In the genomic region with DNA sequence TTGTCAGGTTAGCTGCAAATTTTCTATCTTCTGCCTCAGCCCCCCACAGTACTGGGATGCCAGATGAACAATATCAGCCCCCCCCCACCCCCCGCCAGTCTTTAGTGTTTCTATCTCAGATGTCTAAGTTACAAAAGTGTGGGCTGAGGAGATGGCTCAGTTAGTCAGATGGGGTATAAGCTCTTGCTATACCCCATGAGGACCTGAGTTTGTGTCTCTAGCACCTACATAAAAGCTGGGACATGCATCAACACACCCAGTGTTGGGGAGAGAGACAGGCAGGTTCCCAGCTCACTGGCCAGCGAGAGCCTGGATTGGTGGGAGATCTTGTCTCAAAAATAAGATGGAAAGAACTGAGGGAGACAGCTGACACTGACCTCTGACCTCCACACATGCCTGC, we compare ENCODE assay signal across 36 mouse cellular contexts. TPM values are rescaled to one million over a fixed set of nuclear protein-coding genes. Genes with fewer than 3 reads are reported as not detected.
"Had no signal": no experiment of that assay in that cellular context is flagged by ENCODE, and none has a peak within 500 bp of the region (broad histone marks: within the 10 kb centered on the region; RNA-seq: fewer than 3 reads in every experiment).

No protein-coding gene starts in this region.

- H3K27me3 ChIP-seq: embryonic facial prominence, embryonic 12.5 days; embryonic facial prominence, embryonic 13.5 days; embryonic facial prominence, embryonic 15.5 days had no signal

- H3K9ac ChIP-seq: embryonic facial prominence, embryonic 12.5 days; embryonic facial prominence, embryonic 13.5 days; embryonic facial prominence, embryonic 15.5 days; forebrain, embryonic 12.5 days; forebrain, embryonic 13.5 days; forebrain, embryonic 15.5 days; forebrain, postnatal 0 days had no signal

- H3K4me2 ChIP-seq: embryonic facial prominence, embryonic 12.5 days; embryonic facial prominence, embryonic 13.5 days; embryonic facial prominence, embryonic 15.5 days; forebrain, embryonic 12.5 days; forebrain, embryonic 13.5 days; forebrain, embryonic 15.5 days had no signal

- ATAC-seq: forebrain, embryonic 13.5 days; forebrain, embryonic 14.5 days; forebrain, embryonic 15.5 days; forebrain, embryonic 16.5 days; forebrain, postnatal 0 days had no signal

- DNase-seq: cerebellum, adult 2 months; cerebellum, adult 8-10 months; cerebellum, adult 9-10 months; cerebellum, adult 9-11 months; cerebellum, postnatal 10 days; cerebellum, postnatal 14 days; cerebellum, postnatal 25 days; cerebellum, postnatal 36 days; embryo, embryonic 11 days; forebrain, postnatal 0 days; gastrocnemius, adult 2 months; gastrocnemius, postnatal 10 days; gastrocnemius, postnatal 14 days; gastrocnemius, postnatal 25 days; gastrocnemius, postnatal 36 days; heart, adult 18-20 months; heart, adult 2 months had no signal

- H3K9me3 ChIP-seq: embryonic facial prominence, embryonic 10.5 days; embryonic facial prominence, embryonic 12.5 days; embryonic facial prominence, embryonic 13.5 days; embryonic facial prominence, embryonic 15.5 days; forebrain, embryonic 12.5 days; forebrain, embryonic 15.5 days had no signal

- H3K36me3 ChIP-seq: embryonic facial prominence, embryonic 10.5 days; embryonic facial prominence, embryonic 12.5 days; embryonic facial prominence, embryonic 13.5 days; embryonic facial prominence, embryonic 15.5 days; forebrain, embryonic 10.5 days; forebrain, embryonic 12.5 days; forebrain, embryonic 15.5 days had no signal

- H3K4me3 ChIP-seq: embryonic facial prominence, embryonic 10.5 days; embryonic facial prominence, embryonic 12.5 days; embryonic facial prominence, embryonic 13.5 days; embryonic facial prominence, embryonic 15.5 days; erythroblast, embryonic 14.5 days; forebrain, embryonic 10.5 days; forebrain, embryonic 12.5 days; forebrain, embryonic 13.5 days; forebrain, embryonic 15.5 days; gastrocnemius, adult 2 months; heart, adult 2 months had no signal

- H3K27ac ChIP-seq: embryonic facial prominence, embryonic 10.5 days; embryonic facial prominence, embryonic 12.5 days; embryonic facial prominence, embryonic 13.5 days; embryonic facial prominence, embryonic 15.5 days; forebrain, embryonic 10.5 days; forebrain, embryonic 12.5 days; forebrain, embryonic 13.5 days; forebrain, embryonic 15.5 days; gastrocnemius, adult 2 months; heart, adult 2 months had no signal

RNA-seq across cellular contexts. Expression of a gene that starts 59.0 kb away (rescaled TPM):
- total RNA-seq: common myeloid progenitor, adult 5-6 weeks; gastrocnemius, adult 18-20 months; gastrocnemius, adult 2 months; gastrocnemius, adult 8-10 months; gastrocnemius, postnatal 10 days; gastrocnemius, postnatal 14 days; gastrocnemius, postnatal 25 days; gastrocnemius, postnatal 36 days; gastrocnemius, postnatal 4 days; granulocyte monocyte progenitor cell, adult 5-6 weeks; heart, adult 18-20 months; heart, adult 2 months; heart, adult 8-10 months had no signal
- polyA plus RNA-seq: embryonic facial prominence, embryonic 13.5 days; embryonic facial prominence, embryonic 14.5 days; embryonic facial prominence, embryonic 15.5 days; erythroblast, embryonic 14.5 days; gonadal fat pad, adult 2 months; heart, adult 2 months had no signal
